Mouse (Mus musculus) limb, embryonic 13.5 days (tissue): ENCODE data around the gene Micu1. TPM values are rescaled to one million over a fixed set of nuclear protein-coding genes. Genes with fewer than 3 reads are reported as not detected.

ENCODE experiments used
- ATAC-seq: fragments of 200-750 bp; cut with Nextera tagmentation; 2 replicates; pipeline ENCODE4 v1.8.0; 2017; ENCODE audit warnings: low read depth, moderate number of reproducible peaks, moderate TSS enrichment; ENCODE audit not compliant: low FRiP score
- H3K27ac ChIP-seq: fragments of 300-500 bp; sonication (generic); 2 replicates; pipeline ENCODE4 v1.5.1; 2015; ENCODE audit warnings: inconsistent platforms, mild to moderate bottlenecking, moderate library complexity
- H3K27me3 ChIP-seq: fragments of 300-500 bp; sonication (generic); 2 replicates; pipeline ENCODE4 v1.6.1; 2015; ENCODE audit warnings: mild to moderate bottlenecking, inconsistent platforms
- H3K36me3 ChIP-seq: fragments of 300-500 bp; sonication (generic); 2 replicates; pipeline ENCODE4 v1.6.1; 2015; ENCODE audit warnings: inconsistent platforms, mild to moderate bottlenecking, moderate library complexity
- H3K4me1 ChIP-seq: fragments of 300-500 bp; sonication (generic); 2 replicates; pipeline ENCODE4 v1.6.1; 2015; ENCODE audit warnings: inconsistent platforms
- H3K4me2 ChIP-seq: fragments of 300-500 bp; sonication (generic); replicated peaks from 2 replicates; pipeline ENCODE4 v1.6.1; 2015; ENCODE audit warnings: inconsistent platforms, mild to moderate bottlenecking, moderate library complexity
- H3K4me3 ChIP-seq: fragments of 300-500 bp; sonication (generic); 2 replicates; pipeline ENCODE4 v1.5.1; 2015; ENCODE audit warnings: moderate library complexity, mild to moderate bottlenecking, inconsistent platforms
- H3K9ac ChIP-seq: fragments of 300-500 bp; sonication (generic); 2 replicates; pipeline ENCODE4 v1.6.1; 2015; ENCODE audit warnings: mild to moderate bottlenecking, inconsistent platforms
- H3K9me3 ChIP-seq: fragments of 300-500 bp; sonication (generic); 2 replicates; pipeline ENCODE4 v1.6.1; 2016; ENCODE audit warnings: inconsistent platforms
- WGBS: fragments of 180-500 bp; shearing (Covaris S2); methylation state at CpG from one replicate; pipeline ENCODE4 v1.1.7; 2015; 5-methylcytosine and 5-hydroxymethylcytosine counted together
- polyA plus RNA-seq: library from polyadenylated mRNA; unstranded; fragments of >200 nt; fragmentation: Nextera tagmentation; extraction: Ambion mirVana; gene quantifications from 2 replicates; pipeline ENCODE4 v1.2.1, GENCODE M21; 2015

Gene Micu1
- polyA plus RNA-seq, 1 experiment from 2014 or later, result 93.9 TPM

DNA sequence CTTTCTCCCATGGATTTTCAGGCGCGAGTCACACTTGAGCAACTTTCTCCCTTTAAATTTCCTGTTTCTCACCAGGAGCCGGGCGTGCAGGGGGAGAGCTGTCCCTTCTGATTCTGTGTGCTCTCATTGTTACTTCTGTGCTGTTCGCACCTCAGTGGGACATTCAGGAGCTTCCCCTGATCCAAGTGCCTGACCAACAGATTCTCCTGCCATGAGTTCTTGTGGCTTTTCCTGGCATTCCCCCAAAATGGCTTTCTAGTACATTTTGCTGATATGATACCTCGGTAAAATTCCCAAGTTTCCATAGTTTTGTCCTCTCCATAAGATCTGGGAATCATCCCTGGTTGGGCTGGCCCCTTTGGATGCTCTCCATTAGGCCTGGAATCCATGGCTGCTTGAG, 25.0 kb downstream of the Micu1 start:
- peaks cover 30% of the 10 kb centered on the region for H3K4me1 ChIP-seq
- 61% methylated on average over 6 of the region's 6 CpGs for WGBS
- H3K4me3 ChIP-seq, result no peak overlapping the region
- no peak overlapping the region for H3K27ac ChIP-seq
- ATAC-seq, result no peak
- no peaks in the 10 kb centered on the region for H3K9me3 ChIP-seq
- H3K4me2 ChIP-seq, result no peak overlapping the region
- H3K36me3 ChIP-seq, result peaks cover 19% of the 10 kb centered on the region
- H3K27me3 ChIP-seq, result no peaks in the 10 kb centered on the region
- H3K9ac ChIP-seq, result no peak overlapping the region

DNA sequence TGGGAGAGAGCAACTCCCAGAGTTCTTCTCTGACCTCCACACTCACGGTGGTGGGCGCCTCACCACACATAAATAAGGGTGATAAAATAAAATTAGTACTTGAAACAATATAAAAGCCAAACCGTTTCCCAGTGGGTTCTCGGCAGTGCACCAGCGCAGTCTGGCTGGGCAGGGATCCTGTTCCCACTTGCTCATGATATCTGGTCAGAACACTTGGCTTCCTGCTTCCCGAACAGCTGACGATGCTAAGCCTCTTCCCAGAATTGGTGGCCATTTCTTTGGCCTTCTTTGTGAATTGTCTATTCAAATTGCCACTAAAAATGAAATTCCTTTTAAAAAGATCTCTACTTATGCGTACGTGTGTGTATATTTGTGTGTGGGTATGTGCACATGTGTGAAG, 27.0 kb downstream of the Micu1 start:
- Histone ChIP-seq H3K27me3 (no peaks in the 10 kb centered on the region), H3K9ac (no peak overlapping the region), H3K27ac (no peak overlapping the region), H3K4me3 (no peak overlapping the region), H3K4me2 (no peak overlapping the region), H3K9me3 (no peaks in the 10 kb centered on the region), H3K4me1 (peaks cover 19% of the 10 kb centered on the region), H3K36me3 (peaks cover 39% of the 10 kb centered on the region)
- no peak for ATAC-seq
- 76% methylated on average over 9 of the region's 9 CpGs for WGBS

DNA sequence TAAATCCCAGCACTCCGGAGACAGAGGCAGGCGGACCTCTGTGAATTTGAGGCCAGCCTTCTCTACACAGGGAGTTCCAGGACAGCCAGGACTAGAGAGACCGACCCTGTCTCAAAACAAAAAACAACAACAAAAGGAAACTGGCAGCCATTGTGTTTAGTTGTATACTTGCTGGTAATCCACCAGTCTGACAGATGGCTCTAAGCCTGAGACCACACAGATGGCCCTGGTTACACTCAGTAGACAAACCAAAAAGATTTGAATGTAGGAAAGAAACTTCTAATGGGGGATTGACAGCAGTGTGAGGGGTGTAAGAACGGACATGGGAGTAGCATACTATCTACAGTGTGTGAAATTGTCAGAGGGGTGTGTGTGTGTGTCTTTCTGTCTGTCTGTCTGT, 27.6 kb downstream of the Micu1 start:
- no peak overlapping the region for H3K4me3 ChIP-seq
- no peaks in the 10 kb centered on the region for H3K9me3 ChIP-seq
- H3K4me2 ChIP-seq, result no peak overlapping the region
- WGBS, result 89% methylated on average over 4 of the region's 4 CpGs
- no peak overlapping the region for H3K27ac ChIP-seq
- H3K9ac ChIP-seq, result no peak overlapping the region
- H3K27me3 ChIP-seq, result no peaks in the 10 kb centered on the region
- H3K36me3 ChIP-seq, result peaks cover 42% of the 10 kb centered on the region
- no peak for ATAC-seq
- H3K4me1 ChIP-seq, result peaks cover 13% of the 10 kb centered on the region

DNA sequence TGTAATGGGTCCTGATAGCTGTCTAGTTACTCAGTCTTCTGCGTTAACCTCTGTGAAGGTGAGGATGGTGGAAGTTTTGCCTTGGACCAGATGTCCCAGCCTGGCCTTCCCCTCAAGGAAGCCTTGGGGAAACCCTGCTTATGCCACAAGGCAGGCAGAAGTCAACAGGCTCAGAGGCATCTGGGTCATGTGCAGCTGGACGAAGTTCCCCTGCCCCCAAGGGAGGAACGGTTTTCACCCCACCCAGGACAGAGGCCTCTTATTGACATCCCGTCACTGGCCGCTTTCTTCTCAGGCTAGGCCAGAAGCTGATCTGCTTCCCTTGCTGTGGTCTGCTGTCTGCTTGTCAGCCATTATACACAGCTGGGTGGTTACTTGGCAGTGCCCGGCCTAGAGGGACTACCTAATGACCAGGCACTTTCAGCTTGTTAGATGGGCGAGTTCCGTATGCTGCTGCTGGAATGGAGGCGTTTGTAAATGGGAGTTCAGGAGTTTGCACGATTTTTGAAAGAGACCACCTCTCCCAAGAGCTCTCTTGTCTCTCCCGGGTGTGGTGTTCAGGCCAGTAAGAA, 33.8 kb downstream of the Micu1 start:
- H3K4me2 ChIP-seq, result no peak overlapping the region
- H3K9me3 ChIP-seq, result no peaks in the 10 kb centered on the region
- peaks cover 5% of the 10 kb centered on the region; the same call in 1 of the 2 replicates for H3K4me1 ChIP-seq
- no peak overlapping the region for H3K4me3 ChIP-seq
- peaks cover 46% of the 10 kb centered on the region for H3K36me3 ChIP-seq
- 77% methylated on average over 11 of the region's 11 CpGs for WGBS
- no peak overlapping the region for H3K27ac ChIP-seq
- no peaks in the 10 kb centered on the region for H3K27me3 ChIP-seq
- H3K9ac ChIP-seq, result no peak overlapping the region
- no peak for ATAC-seq

DNA sequence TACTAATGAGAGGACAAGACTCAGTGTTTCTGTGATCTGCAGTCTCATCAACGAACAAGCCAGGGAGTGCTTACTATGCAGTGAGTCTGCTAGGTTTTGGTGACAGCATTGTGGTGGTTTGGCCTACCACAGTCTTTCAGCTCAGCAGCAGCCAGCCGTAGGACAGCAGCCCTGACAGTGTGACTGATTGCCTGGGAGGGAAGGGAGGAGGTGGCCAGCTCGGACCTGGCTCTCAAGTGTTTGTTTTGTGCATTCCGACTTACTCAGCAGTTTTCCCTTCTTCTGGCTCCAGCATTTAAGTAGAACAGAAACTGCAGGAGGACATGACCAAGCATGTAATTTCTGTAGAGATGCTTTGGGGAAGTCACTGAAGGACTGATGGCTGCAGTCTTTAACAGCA, 39.2 kb downstream of the Micu1 start:
- H3K9ac ChIP-seq, result no peak overlapping the region
- H3K4me3 ChIP-seq, result no peak overlapping the region
- no peak for ATAC-seq
- no peak overlapping the region for H3K27ac ChIP-seq
- WGBS, result 52% methylated on average over 4 of the region's 4 CpGs
- no peak overlapping the region for H3K4me2 ChIP-seq
- H3K9me3 ChIP-seq, result no peaks in the 10 kb centered on the region
- H3K4me1 ChIP-seq, result peaks cover 5% of the 10 kb centered on the region; the same call in 1 of the 2 replicates
- H3K36me3 ChIP-seq, result peaks cover 51% of the 10 kb centered on the region
- H3K27me3 ChIP-seq, result no peaks in the 10 kb centered on the region

DNA sequence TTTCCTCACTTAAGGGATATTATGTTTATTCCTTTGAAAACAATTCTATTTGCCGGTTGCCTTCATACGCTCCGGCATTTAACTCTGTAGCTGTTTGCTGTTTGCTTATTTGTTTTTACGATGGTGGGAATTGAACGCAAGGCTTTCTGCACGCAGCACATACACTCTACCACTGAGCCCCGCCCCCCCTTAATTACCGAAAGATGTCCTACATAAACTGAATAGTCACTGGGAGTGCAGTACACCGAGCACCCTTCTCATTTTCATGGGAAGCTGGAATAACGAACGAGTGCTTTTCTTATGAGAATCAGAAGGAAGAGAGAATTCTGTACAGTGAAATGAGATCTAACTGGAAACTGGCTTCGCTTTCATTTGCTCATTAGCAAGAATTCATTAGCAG, 41.1 kb downstream of the Micu1 start:
- no peak overlapping the region for H3K9ac ChIP-seq
- no peak for ATAC-seq
- WGBS, result 57% methylated on average over 12 of the region's 12 CpGs
- no peak overlapping the region for H3K4me2 ChIP-seq
- no peak overlapping the region for H3K27ac ChIP-seq
- H3K4me3 ChIP-seq, result no peak overlapping the region
- peaks cover 43% of the 10 kb centered on the region for H3K36me3 ChIP-seq
- H3K4me1 ChIP-seq, result peaks cover 9% of the 10 kb centered on the region
- no peaks in the 10 kb centered on the region for H3K9me3 ChIP-seq
- no peaks in the 10 kb centered on the region for H3K27me3 ChIP-seq

DNA sequence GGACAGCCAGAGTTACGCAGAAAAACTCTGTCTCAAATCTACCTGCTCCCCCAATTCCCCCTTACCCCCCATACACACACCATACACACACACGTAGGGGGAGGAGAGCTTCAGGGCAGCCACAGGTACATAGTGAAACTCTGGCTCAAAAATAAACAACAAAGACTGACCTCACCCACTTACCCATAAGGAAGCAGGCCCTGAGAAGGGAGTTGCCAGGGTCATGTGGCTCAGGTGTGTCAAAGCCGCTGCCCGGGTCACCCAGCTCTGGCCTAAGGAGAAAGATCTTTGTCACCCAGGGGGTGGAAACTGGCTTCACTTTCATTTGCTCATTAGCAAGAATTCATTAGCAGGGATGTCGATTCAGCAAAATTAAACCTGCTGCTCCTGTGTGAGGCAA, 41.7 kb downstream of the Micu1 start:
- no peak overlapping the region for H3K4me2 ChIP-seq
- H3K27ac ChIP-seq, result no peak overlapping the region
- no peak overlapping the region for H3K4me3 ChIP-seq
- no peaks in the 10 kb centered on the region for H3K27me3 ChIP-seq
- no peak for ATAC-seq
- H3K36me3 ChIP-seq, result peaks cover 43% of the 10 kb centered on the region
- H3K9me3 ChIP-seq, result no peaks in the 10 kb centered on the region
- peaks cover 9% of the 10 kb centered on the region for H3K4me1 ChIP-seq
- H3K9ac ChIP-seq, result no peak overlapping the region
- WGBS, result 82% methylated on average over 5 of the region's 5 CpGs

DNA sequence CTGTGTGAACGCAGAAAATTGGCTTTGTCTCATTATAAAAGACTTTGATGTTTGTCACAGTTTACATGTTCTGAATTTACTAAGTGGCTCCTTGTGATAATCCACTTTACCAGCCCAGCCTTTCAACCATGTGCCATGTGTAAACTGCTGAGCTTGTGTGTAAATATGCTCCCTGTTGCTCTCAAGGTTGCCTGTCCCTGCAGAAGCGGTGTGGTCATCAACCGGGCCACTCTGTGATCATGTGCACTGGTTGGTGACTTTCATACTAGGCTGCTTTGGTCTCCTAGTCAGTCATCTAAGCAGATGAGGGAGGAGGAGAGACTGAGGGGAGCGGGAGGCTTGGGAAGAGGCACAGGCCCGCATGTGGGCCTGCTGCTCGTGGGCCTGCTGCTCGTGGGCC, 45.1 kb downstream of the Micu1 start:
- H3K4me1 ChIP-seq, result peaks cover 10% of the 10 kb centered on the region
- H3K4me3 ChIP-seq, result no peak overlapping the region
- ATAC-seq, result no peak
- H3K36me3 ChIP-seq, result peaks cover 33% of the 10 kb centered on the region
- no peak overlapping the region for H3K4me2 ChIP-seq
- no peaks in the 10 kb centered on the region for H3K27me3 ChIP-seq
- H3K27ac ChIP-seq, result no peak overlapping the region
- no peak overlapping the region for H3K9ac ChIP-seq
- no peaks in the 10 kb centered on the region for H3K9me3 ChIP-seq
- 54% methylated on average over 7 of the region's 7 CpGs for WGBS

DNA sequence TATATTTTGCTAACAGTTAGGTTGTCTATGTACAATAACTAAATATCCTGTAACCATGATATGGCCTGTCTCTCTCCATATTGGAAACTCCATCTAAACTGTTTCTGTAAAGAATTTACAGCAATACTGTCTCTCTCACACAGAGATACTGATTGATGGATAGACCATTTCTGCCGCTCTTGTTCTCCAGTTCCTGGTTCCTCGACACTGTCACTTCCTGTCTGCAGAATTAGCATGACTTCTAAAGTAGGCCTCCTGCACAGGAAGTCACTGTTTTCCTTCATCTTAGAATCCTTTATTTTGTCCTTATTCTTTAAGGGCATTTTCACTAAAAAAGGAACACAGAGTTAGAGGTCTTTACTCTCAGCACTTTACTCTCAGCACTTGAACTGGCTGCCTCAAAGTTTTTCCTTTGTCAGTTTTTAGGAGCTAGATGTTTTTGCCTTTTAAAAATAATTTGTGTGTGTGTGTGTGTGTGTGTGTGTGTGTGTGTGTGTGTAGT, 46.5 kb downstream of the Micu1 start:
- ATAC-seq, result no peak
- no peak overlapping the region for H3K4me2 ChIP-seq
- 73% methylated on average over 2 of the region's 2 CpGs for WGBS
- peaks cover 10% of the 10 kb centered on the region for H3K4me1 ChIP-seq
- H3K9ac ChIP-seq, result no peak overlapping the region
- H3K27me3 ChIP-seq, result no peaks in the 10 kb centered on the region
- no peak overlapping the region for H3K4me3 ChIP-seq
- no peak overlapping the region for H3K27ac ChIP-seq
- H3K36me3 ChIP-seq, result peaks cover 33% of the 10 kb centered on the region
- no peaks in the 10 kb centered on the region for H3K9me3 ChIP-seq

DNA sequence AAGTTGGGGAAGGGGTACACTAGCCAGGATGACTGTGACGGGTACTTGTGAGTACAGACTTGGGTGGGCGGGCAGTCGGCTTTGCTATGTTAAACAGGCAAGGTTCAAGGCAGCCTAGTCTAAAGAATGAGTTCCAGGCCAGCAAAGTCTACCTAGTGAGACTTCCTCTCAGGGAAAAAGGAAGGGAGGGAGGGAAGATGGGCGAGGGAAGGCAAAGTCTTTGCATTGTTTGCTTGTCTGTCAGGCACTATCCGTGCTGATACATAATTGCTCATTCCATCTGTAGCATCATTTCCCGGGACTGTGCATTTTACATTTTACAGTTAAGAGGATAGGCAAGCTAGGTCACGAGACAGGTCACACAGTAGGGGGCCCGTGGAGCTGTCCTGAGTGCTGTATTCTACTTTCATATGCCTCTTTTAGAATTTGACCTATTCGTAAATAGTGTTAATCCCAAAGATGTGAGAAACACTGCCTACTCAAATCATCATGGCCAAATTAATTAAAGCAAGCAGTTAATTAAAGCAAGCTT, 51.3 kb downstream of the Micu1 start:
- H3K4me2 ChIP-seq, result no peak overlapping the region
- H3K9me3 ChIP-seq, result no peaks in the 10 kb centered on the region
- H3K9ac ChIP-seq, result no peak overlapping the region
- no peak overlapping the region for H3K27ac ChIP-seq
- no peaks in the 10 kb centered on the region for H3K27me3 ChIP-seq
- H3K36me3 ChIP-seq, result peaks cover 13% of the 10 kb centered on the region
- peaks cover 40% of the 10 kb centered on the region for H3K4me1 ChIP-seq
- no peak for ATAC-seq
- WGBS, result 59% methylated on average over 9 of the region's 9 CpGs
- H3K4me3 ChIP-seq, result no peak overlapping the region

DNA sequence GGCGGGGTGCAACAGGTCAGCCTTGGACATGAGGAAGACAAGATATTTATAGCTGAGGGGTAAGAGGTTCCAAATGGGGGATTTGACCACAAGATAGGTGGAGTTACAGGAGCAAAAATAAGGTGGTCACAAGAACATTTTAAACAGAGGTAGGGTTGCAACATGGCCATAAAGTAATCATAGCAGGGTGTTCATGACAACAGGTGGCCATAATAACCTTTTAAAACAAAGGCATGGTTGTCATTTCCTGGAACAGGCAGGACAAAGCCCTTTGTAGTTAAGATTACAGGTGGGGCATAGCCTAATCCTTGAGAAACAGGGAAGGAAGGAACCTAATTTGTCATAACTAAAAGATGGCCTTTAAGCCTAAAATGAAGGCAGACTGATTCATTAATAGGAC, 51.8 kb downstream of the Micu1 start:
- Histone ChIP-seq H3K9ac (no peak overlapping the region), H3K27ac (no peak overlapping the region), H3K36me3 (peaks cover 16% of the 10 kb centered on the region), H3K27me3 (no peaks in the 10 kb centered on the region), H3K9me3 (no peaks in the 10 kb centered on the region), H3K4me1 (peaks cover 40% of the 10 kb centered on the region), H3K4me3 (no peak overlapping the region), H3K4me2 (no peak overlapping the region)
- WGBS, result 80% methylated on average over 1 of the region's 1 CpGs
- ATAC-seq, result no peak

DNA sequence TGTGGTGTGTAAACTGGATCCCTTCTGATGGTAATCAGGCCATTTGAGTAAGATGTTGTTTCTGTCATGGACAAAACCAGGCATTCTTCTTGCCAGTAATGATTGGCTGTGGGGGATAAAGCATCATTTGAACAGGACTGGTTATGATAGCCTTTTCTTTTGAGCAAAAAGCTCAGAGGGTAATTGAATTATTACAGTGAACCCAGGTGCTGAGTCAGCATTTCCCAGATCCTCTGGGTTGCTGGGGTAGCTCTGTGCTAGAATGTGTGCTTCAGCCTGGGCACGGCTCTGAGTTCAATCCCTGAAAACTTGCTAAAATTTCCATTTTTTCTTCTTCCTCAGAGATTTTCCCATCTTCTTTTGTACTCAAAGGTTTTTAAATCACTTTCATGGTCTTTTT, 52.6 kb downstream of the Micu1 start:
- H3K9ac ChIP-seq, result no peak overlapping the region
- peaks cover 14% of the 10 kb centered on the region for H3K36me3 ChIP-seq
- H3K27me3 ChIP-seq, result no peaks in the 10 kb centered on the region
- H3K9me3 ChIP-seq, result no peaks in the 10 kb centered on the region
- peaks cover 40% of the 10 kb centered on the region for H3K4me1 ChIP-seq
- no peak overlapping the region for H3K4me3 ChIP-seq
- ATAC-seq, result no peak
- H3K27ac ChIP-seq, result no peak overlapping the region
- H3K4me2 ChIP-seq, result no peak overlapping the region
- WGBS, result 77% methylated on average over 1 of the region's 1 CpGs

DNA sequence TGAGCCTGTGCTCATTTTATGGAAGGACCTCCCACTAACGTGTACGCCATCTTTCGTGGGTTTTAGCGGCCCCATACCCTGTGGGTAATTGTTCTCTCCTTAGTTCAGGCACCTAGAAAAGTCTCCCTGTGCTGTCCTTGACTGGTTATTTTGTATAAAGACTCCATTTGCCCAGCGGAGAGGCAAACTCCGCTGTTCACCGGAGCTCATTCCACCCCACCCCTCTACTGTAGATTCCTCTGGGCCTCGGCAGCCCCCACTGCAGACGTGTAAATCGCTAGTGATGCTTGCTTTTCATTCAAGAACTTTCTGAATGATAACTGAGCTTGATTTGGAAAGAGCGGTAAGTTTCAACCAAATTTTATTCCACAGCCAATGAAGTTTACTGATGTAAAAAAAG, 53.4 kb downstream of the Micu1 start:
- H3K9me3 ChIP-seq, result no peaks in the 10 kb centered on the region
- peaks cover 40% of the 10 kb centered on the region for H3K4me1 ChIP-seq
- H3K27ac ChIP-seq, result peak overlapping the region; percentile 11; the same call in 1 of the 2 replicates
- H3K4me3 ChIP-seq, result no peak overlapping the region
- peak overlapping the region; percentile 36 for H3K4me2 ChIP-seq
- peaks cover 18% of the 10 kb centered on the region for H3K36me3 ChIP-seq
- no peaks in the 10 kb centered on the region for H3K27me3 ChIP-seq
- no peak overlapping the region; the same call in 1 of the 2 replicates for H3K9ac ChIP-seq
- ATAC-seq, result 0 out of 2 replicates have a peak, but pooled peaks have one; percentile 25
- WGBS, result 59% methylated on average over 11 of the region's 11 CpGs
